Mouse (Mus musculus) heart, postnatal 14 days (tissue): ENCODE results near the gene Asap3. TPM values are rescaled to one million over a fixed set of nuclear protein-coding genes. Genes with fewer than 3 reads are reported as not detected.

ENCODE experiments used
- DNase-seq, 2 experiments: peaks; one replicate each; pipeline ENCODE4 v3.0.0; 2021 to 2022
- intact Hi-C: fragments of 180-260 bp; cut with DNase I; formaldehyde crosslinking; loops from one replicate; pipeline ENCODE4 v1.15.1; 2025
- total RNA-seq, 2 experiments: library from RNA; stranded (reverse); gene quantifications; 2 replicates each; pipeline ENCODE4 v1.2.3; 2021

The Asap3 gene
- total RNA-seq, 2 experiments from 2014 or later: 11.6 to 12.8 TPM

DNA sequence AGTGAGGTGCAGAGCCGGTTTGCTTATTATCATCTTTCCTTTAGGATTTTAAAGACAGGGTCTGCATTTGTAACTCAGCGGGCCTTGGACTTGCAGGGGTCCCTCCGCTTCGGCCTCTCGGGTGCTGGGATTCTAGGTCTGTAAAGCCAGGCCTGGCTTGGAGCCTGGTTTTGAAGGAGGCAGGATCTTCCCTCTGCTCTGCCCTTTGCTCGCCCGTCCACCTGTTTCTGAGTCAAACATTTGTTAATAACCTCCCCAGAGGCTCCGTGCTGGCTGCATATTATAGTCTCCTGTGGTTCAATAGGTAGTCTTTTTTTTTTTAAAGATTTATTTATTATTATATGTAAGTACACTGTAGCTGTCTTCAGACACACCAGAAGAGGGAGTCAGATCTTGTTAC lies 9.4 kb downstream of the Asap3 start:
- intact Hi-C loops: no loop called here
- no peak for DNase-seq

GRCm38 (mm10) chr4:136217063-136217462 lies 10.9 kb downstream of the Asap3 start:
- no peak for DNase-seq
- intact Hi-C loops: no loop called here

DNA sequence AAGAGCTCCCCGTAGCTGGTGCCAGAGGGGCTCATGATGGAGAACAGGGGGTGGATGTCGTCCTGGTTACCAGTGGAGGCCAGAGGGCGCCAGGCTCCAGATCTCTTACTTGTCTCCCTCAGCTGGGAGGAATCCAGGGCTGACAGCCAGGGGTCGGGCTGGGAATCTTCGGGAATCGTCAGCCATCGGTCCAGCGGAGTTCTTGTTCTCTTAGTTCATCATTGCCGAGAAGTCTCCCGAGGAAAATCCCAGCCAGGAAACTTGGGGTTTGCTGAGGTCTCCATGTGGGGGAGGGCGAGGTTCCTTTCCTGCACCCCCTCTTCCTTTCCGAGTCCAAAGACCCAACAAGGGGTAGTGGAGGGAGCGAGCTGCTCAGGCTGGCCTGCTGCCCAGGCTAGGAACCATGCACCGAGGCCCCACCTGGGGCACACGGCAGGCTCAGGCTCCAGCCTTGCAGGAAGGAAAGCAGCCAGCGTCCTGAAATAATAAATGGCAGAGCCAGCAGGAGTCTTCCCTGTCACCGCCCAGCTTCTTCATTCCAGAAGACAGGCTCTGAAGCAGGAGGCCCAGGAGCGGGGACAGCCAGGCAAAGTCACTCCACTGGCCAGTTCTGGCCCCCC lies 12.5 kb downstream of the Asap3 start:
- DNase-seq: peak; percentile 83 to 91
- intact Hi-C loops: no loop called here

- DNase-seq: peak in 1 of 2 experiments; percentile 26
- intact Hi-C loops: no loop called here
These were observed 14.1 kb downstream of the Asap3 start for GRCm38 (mm10) chr4:136220133-136220775.

DNA sequence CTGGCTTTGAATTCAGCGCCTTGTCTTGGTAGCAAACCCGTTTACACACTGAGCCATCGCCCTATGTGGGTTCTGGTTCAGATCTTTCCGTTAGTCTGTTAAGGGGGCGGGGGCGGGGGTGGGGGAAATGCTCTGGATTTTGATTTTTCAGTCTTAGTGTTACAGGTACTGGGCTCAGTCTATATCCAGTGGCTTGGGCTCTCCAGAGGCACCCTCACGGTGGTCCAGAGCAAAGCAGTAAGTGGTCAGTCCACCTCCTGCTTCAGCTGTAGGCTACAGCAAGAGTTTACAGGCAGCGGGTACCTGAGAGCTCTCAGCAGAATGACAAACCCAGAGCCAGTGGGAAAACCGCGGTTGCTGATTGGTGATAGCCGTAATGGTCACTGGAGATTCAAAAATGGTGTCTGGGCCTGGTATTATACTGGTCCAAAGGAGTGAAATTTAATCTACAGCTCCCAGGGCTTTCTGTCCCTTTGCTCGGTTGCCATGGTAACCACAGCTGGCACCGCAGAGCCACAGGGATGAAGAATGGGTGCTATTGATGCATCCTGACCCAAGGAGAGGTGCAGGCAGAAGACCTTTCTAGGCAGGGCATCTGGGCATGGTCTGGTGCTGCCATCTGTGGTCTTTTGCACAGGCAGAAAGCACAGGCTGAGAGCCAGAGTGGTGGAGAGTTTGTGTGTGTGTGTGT lies 17.5 kb downstream of the Asap3 start:
- intact Hi-C loops: no loop called here
- DNase-seq: no peak

DNA sequence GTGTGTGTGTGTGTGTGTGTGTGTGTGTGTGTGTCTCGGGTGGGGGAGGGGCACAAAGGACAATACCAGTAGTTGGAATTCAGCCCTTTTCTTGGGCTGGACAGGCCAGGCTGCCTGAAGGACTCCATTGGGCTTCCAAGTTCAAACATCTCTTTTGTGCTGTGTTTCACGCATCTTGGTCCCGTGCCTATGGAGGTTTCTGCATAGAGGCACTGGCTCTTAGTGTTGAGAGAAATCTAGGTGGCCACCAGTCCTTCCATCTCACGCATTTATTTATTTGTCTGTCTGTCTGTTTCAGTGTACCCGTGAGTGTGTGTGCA lies 18.0 kb downstream of the Asap3 start:
- no peak for DNase-seq
- intact Hi-C loops: no loop called here

GRCm38 (mm10) chr4:136224677-136225460 lies 18.7 kb downstream of the Asap3 start:
- DNase-seq: no peak
- intact Hi-C loops: no loop called here

DNA sequence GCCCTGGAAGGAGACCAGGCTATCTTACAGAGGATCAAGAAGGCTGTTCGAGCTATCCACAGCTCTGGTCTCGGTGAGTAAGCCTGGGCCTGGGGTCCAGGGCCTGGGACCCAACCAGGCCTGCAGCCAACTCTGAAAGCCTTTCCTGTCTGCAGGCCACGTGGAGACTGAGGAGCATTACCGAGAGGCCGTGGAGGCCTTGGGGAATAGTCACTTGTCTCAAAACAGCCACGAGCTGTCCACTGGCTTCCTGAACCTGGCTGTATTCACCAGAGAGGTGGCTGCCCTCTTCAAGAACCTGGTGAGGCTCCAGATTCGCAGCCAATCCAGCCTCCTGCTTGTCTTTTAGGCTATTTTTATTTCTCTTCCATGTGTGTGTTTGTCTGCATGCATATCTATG lies 21.2 kb downstream of the Asap3 start:
- intact Hi-C loops: no loop called here

DNA sequence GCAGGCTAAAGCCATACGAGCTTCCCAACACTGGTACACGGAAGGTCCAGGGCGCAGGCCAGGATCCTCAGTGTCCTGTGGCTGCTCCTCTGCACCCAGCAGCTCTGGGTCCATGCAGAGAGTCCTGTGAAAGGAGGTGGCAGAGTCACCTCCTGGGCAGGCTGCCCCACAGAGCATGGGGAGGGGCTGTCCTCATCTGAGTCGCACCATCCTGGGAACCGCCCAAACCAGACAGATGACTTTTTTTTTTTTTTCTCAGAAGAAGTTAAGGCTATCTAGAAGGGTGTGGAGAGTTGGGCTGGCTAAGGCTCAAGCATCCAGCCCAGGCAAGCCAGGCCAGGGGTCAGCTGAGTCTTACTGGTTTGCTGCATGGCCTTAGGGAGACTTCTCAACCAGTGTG lies 22.5 kb downstream of the Asap3 start:
- no peak for DNase-seq

More for the DNA sequence above, 21.2 kb downstream of the Asap3 start:
- DNase-seq: no peak

GRCm38 (mm10) chr4:136238669-136239068 lies 32.5 kb downstream of the Asap3 start:
- intact Hi-C loops: loop anchor here (1.0 kb wide), 1 partner anchor 36 kb away; no protein-coding TSS in a partner anchor
- DNase-seq: no peak

More for the DNA sequence above, 22.5 kb downstream of the Asap3 start:
- intact Hi-C loops: no loop called here

DNA sequence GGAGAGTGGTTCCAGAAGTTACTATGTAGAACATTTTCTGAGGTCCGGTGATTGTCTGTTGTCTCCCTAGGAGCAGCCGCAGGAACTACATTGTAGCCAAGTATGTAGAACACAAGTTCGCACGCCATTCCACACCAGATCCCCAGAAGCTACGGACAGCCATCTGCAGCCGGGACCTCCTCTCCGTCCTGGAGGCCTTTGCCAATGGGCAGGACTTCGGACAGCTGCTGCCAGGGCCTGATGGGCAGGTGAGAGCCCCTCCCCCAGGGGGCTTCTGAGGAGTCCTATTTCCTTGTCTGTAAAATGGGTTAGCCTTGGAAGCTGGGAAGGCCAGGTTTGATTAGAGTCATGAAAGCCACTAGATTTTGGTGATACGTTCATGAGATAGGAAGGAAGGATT lies 32.9 kb downstream of the Asap3 start:
- no peak for DNase-seq
- intact Hi-C loops: loop anchor here (1.0 kb wide), 1 partner anchor 37 kb away; no protein-coding TSS in a partner anchor

DNA sequence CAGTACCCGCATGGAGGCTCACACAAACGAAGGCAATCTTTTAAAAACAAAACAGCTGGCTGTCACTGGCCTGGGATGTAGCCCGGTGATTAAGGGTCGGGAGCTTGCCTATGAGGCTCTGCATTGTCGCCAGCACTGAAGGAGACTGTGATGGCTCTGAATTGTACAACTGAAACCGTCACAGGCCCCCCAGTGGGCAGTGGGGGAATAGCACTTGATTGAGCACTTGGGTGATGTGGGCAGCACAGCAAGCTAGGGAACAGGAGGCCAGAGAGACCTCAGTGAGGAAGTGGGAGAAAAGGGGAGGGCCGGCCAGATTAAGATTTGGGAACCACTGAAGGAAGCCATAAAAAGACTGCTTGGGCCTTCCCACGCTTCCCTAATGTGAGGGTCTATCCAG lies 33.5 kb downstream of the Asap3 start:
- intact Hi-C loops: loop anchor here (1.0 to 10.0 kb wide), 2 partner anchors 37 to 385 kb away; partner anchors contain the start of gene Lactbl1
- peak; percentile 89 to 90 for DNase-seq

DNA sequence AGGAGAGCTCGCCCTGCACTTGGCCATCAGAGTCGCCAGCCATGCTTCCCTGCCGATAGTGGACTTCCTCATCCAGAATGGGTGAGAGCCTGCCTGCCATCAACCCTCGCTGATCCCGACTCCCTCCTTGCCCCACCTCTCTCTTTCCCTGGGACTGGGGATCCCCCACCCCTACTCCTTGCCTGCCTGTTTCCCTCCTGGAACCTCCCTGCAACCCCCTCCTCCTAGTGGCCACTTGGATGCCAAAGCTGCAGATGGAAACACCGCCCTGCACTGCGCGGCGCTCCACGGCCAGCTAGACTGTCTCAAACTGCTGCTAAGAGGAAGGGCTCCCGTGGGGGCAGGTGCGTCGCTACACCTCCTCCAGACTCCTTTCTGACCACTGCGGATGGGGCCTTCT lies 34.0 kb downstream of the Asap3 start:
- intact Hi-C loops: loop anchor here (10.0 kb wide), 1 partner anchor 385 kb away; the partner anchor contains the start of gene Lactbl1
- no peak for DNase-seq

DNA sequence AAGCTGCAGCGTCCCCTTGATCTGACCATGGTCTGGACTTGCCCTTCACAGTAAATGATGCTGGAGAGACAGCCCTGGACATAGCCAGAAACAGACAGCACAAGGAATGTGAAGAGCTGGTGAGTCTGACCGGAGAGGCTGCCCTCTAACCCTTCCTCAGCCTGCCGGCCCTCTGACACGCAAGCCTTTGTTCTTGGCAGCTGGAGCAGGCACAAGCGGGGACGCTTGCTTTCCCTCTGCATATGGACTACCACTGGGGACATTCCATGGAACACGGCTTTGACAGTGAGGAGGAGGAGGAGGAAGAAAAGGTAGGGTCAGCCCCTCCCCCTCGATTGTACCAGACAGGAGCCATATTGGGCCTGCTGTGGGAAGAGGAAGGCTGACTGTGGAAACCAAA lies 34.8 kb downstream of the Asap3 start:
- DNase-seq: no peak
- intact Hi-C loops: loop anchor here (10.0 kb wide), 1 partner anchor 384 kb away; the partner anchor contains the start of gene Lactbl1

DNA sequence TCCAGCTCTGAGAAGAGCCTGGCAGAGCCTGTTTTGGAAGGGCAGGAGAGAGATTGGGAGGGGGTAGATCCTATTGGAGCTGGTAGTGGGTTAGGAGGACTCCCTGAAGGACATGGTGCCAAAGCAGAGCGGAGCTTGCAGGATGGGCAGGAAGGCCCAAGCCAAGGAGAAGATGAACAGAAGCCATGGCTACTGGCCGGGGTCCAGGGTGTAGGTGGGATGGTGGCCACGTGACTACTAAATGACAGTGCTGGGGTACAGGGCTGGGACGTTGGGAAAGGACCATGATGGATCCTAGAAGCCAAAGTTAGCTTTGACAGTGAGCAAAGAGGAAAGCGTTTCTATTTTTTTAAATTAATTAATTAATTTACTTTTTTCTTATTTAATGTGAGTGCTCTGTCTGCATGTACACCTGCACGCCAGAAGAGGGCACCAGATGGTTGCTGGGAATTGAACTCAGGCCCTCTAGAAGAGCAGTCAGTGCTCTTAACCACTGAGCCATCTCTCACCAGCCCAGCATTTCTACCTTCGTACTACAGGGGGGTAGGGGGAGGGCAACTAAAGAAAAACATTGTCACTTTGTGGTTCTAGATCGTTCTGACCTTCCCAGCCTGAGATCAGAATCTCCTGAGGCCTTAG lies 36.0 kb downstream of the Asap3 start:
- intact Hi-C loops: loop anchor here (10.0 kb wide), 1 partner anchor 383 kb away; the partner anchor contains the start of gene Lactbl1
- peak; percentile 54 to 60 for DNase-seq

DNA sequence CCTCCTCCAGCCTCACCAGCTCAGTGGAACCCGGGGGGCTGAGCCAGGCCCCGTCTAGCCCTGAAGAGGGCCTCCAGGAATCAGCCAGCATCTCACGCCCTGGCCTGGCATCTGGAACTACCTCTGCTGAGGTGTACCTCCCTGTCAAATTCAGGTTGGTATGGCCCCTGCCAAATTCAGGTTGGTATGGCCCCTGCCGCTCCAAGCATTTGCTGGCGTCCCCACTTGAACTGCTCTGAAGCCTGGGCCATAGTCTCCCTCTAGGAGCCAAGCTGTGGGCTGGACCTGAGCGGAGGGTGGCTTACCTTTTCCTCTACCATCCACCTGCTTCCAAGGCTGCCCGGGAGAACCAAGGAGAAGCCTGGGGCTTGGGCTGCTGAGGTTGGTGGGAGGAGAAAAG lies 36.6 kb downstream of the Asap3 start:
- DNase-seq: no peak
- intact Hi-C loops: loop anchor here (10.0 kb wide), 1 partner anchor 382 kb away; the partner anchor contains the start of gene Lactbl1

- intact Hi-C loops: loop anchor here (10.0 kb wide), 1 partner anchor 381 kb away; the partner anchor contains the start of gene Lactbl1
- DNase-seq: no peak
These were observed 38.0 kb downstream of the Asap3 start for GRCm38 (mm10) chr4:136244208-136244607.

DNA sequence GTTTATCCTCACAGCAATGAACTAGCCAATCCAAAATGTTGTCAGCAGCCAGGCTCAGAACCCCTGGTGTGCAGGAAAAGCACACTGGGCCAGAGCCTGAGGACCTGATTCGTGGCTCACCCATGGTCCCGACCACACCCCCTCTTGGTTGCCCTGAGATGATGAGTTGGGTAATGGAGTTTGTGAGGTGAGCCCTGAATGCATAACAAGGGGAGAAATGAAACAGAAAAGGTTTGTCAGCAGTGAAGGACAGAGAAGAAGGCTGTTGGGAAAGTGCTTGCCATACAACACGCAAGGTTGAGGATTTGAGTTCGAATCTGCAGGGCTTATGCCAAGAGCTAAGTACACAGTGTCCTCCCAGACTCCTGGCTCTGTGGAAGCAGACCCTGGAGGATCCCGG lies 39.5 kb downstream of the Asap3 start:
- DNase-seq: no peak
- intact Hi-C loops: loop anchor here (10.0 kb wide), 1 partner anchor 379 kb away; the partner anchor contains the start of gene Lactbl1

DNA sequence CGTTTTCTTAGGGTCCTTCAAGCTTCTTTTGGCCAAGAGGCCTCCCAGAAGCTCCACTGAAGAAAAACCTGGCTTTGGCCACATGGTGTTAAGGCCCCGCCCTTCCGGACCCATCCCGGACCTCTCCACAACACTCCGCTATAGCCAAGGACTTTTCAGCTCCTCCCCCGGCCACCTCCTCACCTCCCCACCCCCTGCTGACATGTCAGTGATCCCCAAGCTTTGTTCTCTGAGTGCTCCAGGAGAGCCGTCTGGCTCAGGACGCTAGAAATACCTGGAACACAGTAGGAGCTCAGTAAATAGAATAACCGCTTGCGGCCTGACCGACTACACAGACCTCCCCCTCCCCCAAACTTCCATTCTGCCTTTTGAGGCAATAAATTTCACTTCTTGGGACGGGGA lies 40.4 kb downstream of the Asap3 start:
- intact Hi-C loops: loop anchor here (10.0 kb wide), 1 partner anchor 378 kb away; the partner anchor contains the start of gene Lactbl1
- DNase-seq: no peak

DNA sequence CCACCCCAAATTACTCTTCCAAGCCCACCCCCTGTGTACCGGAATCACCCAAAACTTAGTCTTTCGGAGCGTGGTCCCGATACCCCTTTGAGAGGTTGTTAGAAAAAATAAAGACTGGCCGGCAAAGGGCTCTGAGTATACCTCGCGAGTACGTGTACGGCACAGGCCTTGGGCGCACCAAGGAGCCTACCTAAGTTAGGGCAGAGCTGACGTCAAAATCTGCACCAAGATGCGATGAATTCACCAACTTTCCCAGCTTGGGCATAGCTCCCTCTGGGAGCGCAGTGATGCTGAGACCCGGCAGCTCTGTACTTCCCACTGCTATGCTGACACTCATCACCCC lies 41.2 kb downstream of the Asap3 start:
- no peak for DNase-seq
- intact Hi-C loops: loop anchor here (10.0 kb wide), 1 partner anchor 377 kb away; the partner anchor contains the start of gene Lactbl1
